Mouse (Mus musculus): ENCODE results near the gene Pdzd3. TPM values are rescaled to one million over a fixed set of nuclear protein-coding genes. Genes with fewer than 3 reads are reported as not detected.

The Pdzd3 gene
- total RNA-seq, 2 experiments from 2014 or later, result 0.57 to 0.82 TPM

- DNase-seq (ENCODE audit: low spot score in 2 of 2), result no peak
- intact Hi-C loops (cut with DNase I), result no loop called here
These were observed 25.3 kb downstream of the Pdzd3 start for GRCm38 (mm10) chr9:44225993-44226392.

DNA sequence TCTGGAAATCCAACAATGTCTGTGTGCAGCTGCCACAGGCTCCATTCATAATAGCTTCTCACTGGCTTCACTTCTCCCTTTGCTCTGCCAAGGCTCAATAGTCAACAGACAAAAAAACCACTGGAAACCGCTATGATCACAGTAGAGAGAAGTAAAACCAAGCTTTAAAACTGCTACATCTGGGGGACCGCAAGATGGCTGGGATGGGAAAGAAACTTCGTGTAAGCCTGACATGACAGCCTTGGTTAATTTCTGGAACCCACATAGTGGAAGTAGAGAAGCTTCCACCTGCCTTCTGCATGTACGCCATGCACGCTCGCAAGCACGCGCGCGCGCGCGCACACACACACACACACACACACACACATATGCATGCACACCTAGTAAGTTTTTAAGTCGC, 37.7 kb downstream of the Pdzd3 start:
- no peak for DNase-seq (ENCODE audit: low spot score in 2 of 2)
- intact Hi-C loops (cut with DNase I), result no loop called here

DNA sequence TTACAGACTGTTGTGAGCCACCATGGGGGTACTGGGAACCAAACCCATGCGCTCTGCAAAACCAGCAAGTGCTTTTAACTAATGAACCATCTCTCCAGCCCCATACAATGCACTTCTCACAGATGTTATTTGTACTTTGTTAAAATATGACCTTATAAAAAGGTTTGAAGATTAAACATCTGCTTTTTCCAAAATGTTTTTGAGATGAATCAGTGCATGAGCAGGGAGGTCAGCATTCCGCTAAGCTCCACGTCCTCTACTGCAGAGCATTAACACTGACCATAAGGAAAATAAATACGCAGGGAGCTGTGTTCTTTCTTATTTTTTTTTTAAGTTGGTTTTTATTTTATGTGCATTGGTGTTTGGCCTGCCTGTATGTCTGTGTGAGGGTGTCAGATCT, 38.9 kb downstream of the Pdzd3 start:
- no peak for DNase-seq (ENCODE audit: low spot score in 2 of 2)
- intact Hi-C loops (cut with DNase I), result no loop called here

DNA sequence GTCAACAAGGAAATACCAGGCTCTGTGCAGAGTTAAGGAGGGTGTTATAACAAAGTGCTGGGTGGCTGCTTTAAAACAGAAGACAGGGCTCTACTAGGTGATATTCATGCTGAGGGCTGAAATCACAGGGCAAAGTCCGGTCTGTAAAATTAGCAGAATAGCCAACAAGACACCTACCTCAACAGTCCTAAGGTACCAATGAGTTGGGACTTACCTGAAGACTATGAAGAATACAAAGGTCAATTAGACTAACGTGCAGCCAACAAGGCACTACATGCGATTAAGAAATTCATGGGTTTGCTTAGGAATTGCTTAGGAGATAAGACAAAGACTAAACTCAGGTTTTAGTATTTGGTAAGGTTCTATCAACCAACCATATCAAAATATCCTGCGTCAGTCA, 41.9 kb downstream of the Pdzd3 start:
- intact Hi-C loops (cut with DNase I), result no loop called here
- no peak for DNase-seq (ENCODE audit: low spot score in 2 of 2)

DNA sequence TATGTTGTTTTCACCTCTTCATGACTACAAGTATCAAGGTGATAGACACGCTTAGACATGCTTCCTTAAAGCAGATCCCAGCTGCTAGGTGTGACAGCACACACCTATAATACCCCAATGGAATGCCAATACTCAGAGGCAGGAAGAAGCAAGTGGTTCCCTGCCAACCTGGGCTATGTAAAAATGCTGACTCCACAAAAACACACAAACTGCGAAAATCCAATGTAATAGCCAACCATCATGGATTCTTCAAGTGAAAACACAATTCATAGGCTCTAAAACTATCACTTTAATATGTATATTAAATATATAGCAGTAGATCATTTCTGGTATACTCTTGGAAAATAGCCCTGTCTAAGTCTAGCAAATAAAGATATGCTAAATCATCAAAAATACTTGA, 43.4 kb downstream of the Pdzd3 start:
- intact Hi-C loops (cut with DNase I), result no loop called here
- DNase-seq (ENCODE audit: low spot score in 2 of 2), result no peak

DNA sequence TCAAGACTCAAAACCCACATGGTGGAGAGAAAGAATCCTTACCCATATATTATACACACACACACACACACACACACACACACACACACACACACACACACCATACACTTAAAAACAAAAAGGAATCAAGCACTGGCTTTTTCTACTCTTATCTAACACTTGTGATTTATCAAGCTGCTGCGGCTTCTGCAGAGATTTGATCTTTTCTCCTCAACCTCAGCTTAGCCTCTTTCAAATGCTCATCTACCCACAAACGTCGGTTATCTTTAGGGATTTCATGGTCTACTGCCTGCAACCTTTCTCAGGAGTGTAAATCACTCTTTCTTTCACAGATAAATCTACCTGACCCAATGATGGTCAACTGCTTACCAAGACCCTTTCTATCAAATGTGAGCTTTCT, 50.8 kb downstream of the Pdzd3 start:
- DNase-seq (ENCODE audit: low spot score in 2 of 2), result no peak
- intact Hi-C loops (cut with DNase I), result no loop called here

GRCm38 (mm10) chr9:44199580-44199979, 51.7 kb downstream of the Pdzd3 start:
- DNase-seq (ENCODE audit: low spot score in 2 of 2), result no peak
- intact Hi-C loops (cut with DNase I), result no loop called here

- intact Hi-C loops (cut with DNase I), result no loop called here
- DNase-seq (ENCODE audit: low spot score in 2 of 2), result no peak
These were observed 52.1 kb downstream of the Pdzd3 start for GRCm38 (mm10) chr9:44199166-44199565.

Other genes starting within 250 kb of the Pdzd3 start
- gene Thy1, start 208.1 kb downstream of the Pdzd3 start, total RNA-seq (2021), result 100 to 1,000 TPM; 821 to 972 TPM
- gene Usp2, start 184.4 kb downstream of the Pdzd3 start, total RNA-seq (2021), result 100 to 1,000 TPM; 110 to 113 TPM
- under 1 TPM in 1 of 2 experiments, not detected in 1; 0.22 TPM for gene Mfrp, start 149.7 kb downstream of the Pdzd3 start, total RNA-seq (2021)
- gene C1qtnf5, start 144.2 kb downstream of the Pdzd3 start, total RNA-seq (2021), result 10 to 100 TPM; 15.1 to 19.3 TPM
- gene Gm49380, start 138.0 kb downstream of the Pdzd3 start, total RNA-seq (2021), result 1 to 10 TPM in 1 of 2 experiments, not detected in 1; 1.0 TPM
- gene Rnf26, start 138.0 kb downstream of the Pdzd3 start, total RNA-seq (2021), result 10 to 100 TPM; 29.2 to 35.7 TPM
- gene Mcam, start 117.0 kb downstream of the Pdzd3 start, total RNA-seq (2021), result 10 to 100 TPM; 14.9 to 18.4 TPM
- 10 to 100 TPM; 45.2 to 65.1 TPM for gene Cbl, start 17.4 kb downstream of the Pdzd3 start, total RNA-seq (2021)
- 1 to 10 TPM; 1.3 to 2.7 TPM for gene Ccdc153, start 10.8 kb downstream of the Pdzd3 start, total RNA-seq (2021)
- gene Nlrx1, start 17.1 kb upstream of the Pdzd3 start, total RNA-seq (2021), result 10 to 100 TPM; 12.1 to 14.1 TPM
- 10 to 100 TPM; 56.6 to 65.0 TPM for gene Abcg4, start 37.1 kb upstream of the Pdzd3 start, total RNA-seq (2021)
- gene Hinfp, start 54.2 kb upstream of the Pdzd3 start, total RNA-seq (2021), result 10 to 100 TPM; 24.4 to 31.8 TPM
- gene C2cd2l, start 68.8 kb upstream of the Pdzd3 start, total RNA-seq (2021), result 100 to 1,000 TPM; 213 to 219 TPM
- 10 to 100 TPM; 12.3 to 15.8 TPM for gene Dpagt1, start 74.5 kb upstream of the Pdzd3 start, total RNA-seq (2021)
- gene H2afx, start 83.2 kb upstream of the Pdzd3 start, total RNA-seq (2021), result 10 to 100 TPM; 53.2 to 62.5 TPM
- gene Hmbs, start 92.8 kb upstream of the Pdzd3 start, total RNA-seq (2021), result 10 to 100 TPM; 17.9 to 18.0 TPM
- 10 to 100 TPM; 52.5 to 55.5 TPM for gene Vps11, start 110.2 kb upstream of the Pdzd3 start, total RNA-seq (2021)
- gene Hyou1, start 128.0 kb upstream of the Pdzd3 start, total RNA-seq (2021), result 100 to 1,000 TPM; 113 to 146 TPM
- gene Slc37a4, start 145.4 kb upstream of the Pdzd3 start, total RNA-seq (2021), result 10 to 100 TPM; 27.6 to 33.4 TPM
- gene Rps25, start 155.7 kb upstream of the Pdzd3 start, total RNA-seq (2021), result 100 to 1,000 TPM; 631 to 695 TPM
- gene Trappc4, start 156.1 kb upstream of the Pdzd3 start, total RNA-seq (2021), result 10 to 100 TPM; 67.0 to 69.5 TPM
- 10 to 100 TPM; 17.6 to 20.7 TPM for gene Ccdc84, start 167.1 kb upstream of the Pdzd3 start, total RNA-seq (2021)
- gene Foxr1, start 189.7 kb upstream of the Pdzd3 start, total RNA-seq (2021), result not detected
- gene Upk2, start 203.5 kb upstream of the Pdzd3 start, total RNA-seq (2021), result not detected
- 10 to 100 TPM; 58.1 to 70.0 TPM for gene Bcl9l, start 231.4 kb upstream of the Pdzd3 start, total RNA-seq (2021)

All from left cerebral cortex, postnatal 36 days (tissue).